Mouse (Mus musculus) midbrain, embryonic 12.5 days (tissue): ENCODE measurements at regions not wholly inside any gene's neighbourhood (a gene's known extent, or its start where the extent isn't known, plus 50 kb on each side); places are given as distances from the start of the nearest gene placed in this dataset.

Experiments
- ATAC-seq: fragments of 200-750 bp; cut with Nextera tagmentation; 2 replicates; pipeline ENCODE4 v1.8.0; 2017; ENCODE audit warnings: low read depth, moderate TSS enrichment, moderate library complexity; ENCODE audit not compliant: low FRiP score
- H3K27ac ChIP-seq: fragments of 300-500 bp; sonication (generic); replicated peaks from 2 replicates; pipeline ENCODE4 v1.5.1; 2016; ENCODE audit warnings: mild to moderate bottlenecking
- H3K27me3 ChIP-seq: fragments of 300-500 bp; sonication (generic); 2 replicates; pipeline ENCODE4 v1.6.1; 2016; ENCODE audit warnings: mild to moderate bottlenecking
- H3K36me3 ChIP-seq: fragments of 300-500 bp; sonication (generic); 2 replicates; pipeline ENCODE4 v1.6.1; 2016
- H3K4me1 ChIP-seq: fragments of 300-500 bp; sonication (generic); 2 replicates; pipeline ENCODE4 v1.6.1; 2016
- H3K4me2 ChIP-seq: fragments of 300-500 bp; sonication (generic); replicated peaks from 2 replicates; pipeline ENCODE4 v1.6.1; 2016; ENCODE audit warnings: mild to moderate bottlenecking, moderate library complexity
- H3K4me3 ChIP-seq: fragments of 300-500 bp; sonication (generic); 2 replicates; pipeline ENCODE4 v1.5.1; 2016; ENCODE audit warnings: mild to moderate bottlenecking
- H3K9ac ChIP-seq: fragments of 300-500 bp; sonication (generic); replicated peaks from 2 replicates; pipeline ENCODE4 v1.6.1; 2016; ENCODE audit warnings: mild to moderate bottlenecking, moderate library complexity
- H3K9me3 ChIP-seq: fragments of 300-500 bp; sonication (generic); 2 replicates; pipeline ENCODE4 v1.6.1; 2016; ENCODE audit warnings: mild to moderate bottlenecking
- WGBS: fragments of 180-500 bp; shearing (Covaris S2); methylation state at CpG from one replicate; pipeline ENCODE4 v1.1.7; 2016; 5-methylcytosine and 5-hydroxymethylcytosine counted together

DNA sequence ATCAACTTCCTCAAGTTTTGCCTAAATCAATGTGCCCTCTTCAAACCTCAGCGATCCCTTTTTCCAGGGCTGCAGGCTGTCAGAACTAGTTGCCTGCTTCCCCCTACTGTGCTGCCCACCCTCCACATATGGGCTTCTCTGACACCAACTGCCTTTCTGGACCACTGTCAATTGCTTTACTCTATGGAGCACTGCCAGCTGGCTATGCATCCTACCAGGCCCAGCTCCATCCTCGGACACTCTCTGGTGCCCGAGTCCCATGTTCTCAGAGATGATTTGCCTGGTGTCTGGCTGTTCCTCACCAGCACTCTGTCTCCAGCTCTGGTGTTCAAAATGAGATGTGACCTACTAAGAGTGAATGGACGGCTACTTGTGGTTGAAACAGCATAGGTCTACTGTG, 54.4 kb upstream of the E2f3 start:
- Histone ChIP-seq H3K4me2 (no peak overlapping the region), H3K9me3 (no peaks in the 10 kb centered on the region), H3K4me1 (no peaks in the 10 kb centered on the region), H3K36me3 (no peaks in the 10 kb centered on the region), H3K9ac (no peak overlapping the region), H3K27ac (no peak overlapping the region), H3K4me3 (no peak overlapping the region), H3K27me3 (no peaks in the 10 kb centered on the region)
- 90% methylated on average over 4 of the region's 4 CpGs for WGBS
- ATAC-seq, result no peak

GRCm38 (mm10) chr13:30039791-30040190, 53.9 kb upstream of the E2f3 start:
- no peak overlapping the region for H3K4me3 ChIP-seq
- no peak overlapping the region for H3K27ac ChIP-seq
- WGBS, result 84% methylated on average over 2 of the region's 2 CpGs
- no peak for ATAC-seq
- H3K4me2 ChIP-seq, result no peak overlapping the region
- no peaks in the 10 kb centered on the region for H3K36me3 ChIP-seq
- H3K4me1 ChIP-seq, result no peaks in the 10 kb centered on the region
- no peaks in the 10 kb centered on the region for H3K9me3 ChIP-seq
- H3K27me3 ChIP-seq, result no peaks in the 10 kb centered on the region
- no peak overlapping the region for H3K9ac ChIP-seq

DNA sequence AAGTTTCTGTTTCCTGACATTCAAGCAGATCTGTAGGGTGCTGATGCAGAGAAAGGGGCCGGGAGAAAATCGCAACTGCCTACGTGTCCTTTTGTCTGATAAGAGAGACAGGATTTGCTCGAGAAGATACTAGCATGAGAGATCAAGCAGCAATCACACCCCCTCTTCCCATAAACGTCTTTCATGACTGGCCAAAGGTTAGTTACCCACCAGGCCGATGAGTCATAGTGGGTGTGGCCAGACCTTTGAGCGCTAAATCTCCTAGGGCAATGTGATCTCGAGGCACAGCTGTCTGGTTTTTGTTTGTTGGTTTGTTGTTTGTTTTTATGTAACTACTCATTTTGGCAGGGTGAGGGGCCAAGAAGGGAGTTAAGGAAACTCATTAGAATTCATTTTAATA, 50.7 kb upstream of the E2f3 start:
- WGBS, result 77% methylated on average over 8 of the region's 8 CpGs
- H3K4me1 ChIP-seq, result no peaks in the 10 kb centered on the region
- no peak overlapping the region for H3K9ac ChIP-seq
- no peaks in the 10 kb centered on the region for H3K27me3 ChIP-seq
- no peaks in the 10 kb centered on the region for H3K9me3 ChIP-seq
- no peak overlapping the region for H3K4me2 ChIP-seq
- H3K27ac ChIP-seq, result no peak overlapping the region
- no peaks in the 10 kb centered on the region for H3K36me3 ChIP-seq
- no peak overlapping the region for H3K4me3 ChIP-seq
- no peak for ATAC-seq

- Histone ChIP-seq H3K36me3 (no peaks in the 10 kb centered on the region), H3K4me1 (no peaks in the 10 kb centered on the region), H3K27ac (no peak overlapping the region), H3K27me3 (no peaks in the 10 kb centered on the region), H3K9ac (no peak overlapping the region), H3K4me3 (no peak overlapping the region), H3K9me3 (no peaks in the 10 kb centered on the region), H3K4me2 (no peak overlapping the region)
- ATAC-seq, result no peak
- WGBS, result 91% methylated on average over 3 of the region's 3 CpGs
These were observed 50.2 kb upstream of the E2f3 start for GRCm38 (mm10) chr13:30036071-30036470.
